Mouse (Mus musculus): Measurements from ENCODE around the gene Krr1.

DNA sequence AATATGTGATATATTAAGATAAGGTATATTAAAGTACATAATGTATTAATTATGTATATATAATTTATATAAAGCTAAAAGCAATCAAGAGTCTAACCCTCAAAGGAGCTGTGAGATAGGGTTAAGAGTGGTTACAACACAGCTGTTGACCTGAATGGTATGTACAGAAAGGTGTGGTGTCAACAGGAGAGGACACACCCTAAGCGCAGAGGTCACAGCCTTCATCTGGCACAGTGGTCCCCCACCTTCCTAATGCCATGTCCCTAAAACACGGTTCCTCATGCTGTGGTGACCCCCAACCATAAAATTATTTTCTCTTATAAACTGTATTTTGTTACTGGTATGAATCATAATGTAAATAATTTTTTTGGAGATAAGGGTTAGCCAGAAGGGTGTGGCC is 28.9 kb downstream of the Krr1 start:
- TF ChIP-seq CTCF (IDR thresholded peaks at IDR 0.05; ENCODE audit: borderline replicate concordance, control insufficient read depth, extremely low read depth, insufficient read depth, low read length, poor library complexity) (no peak), POLR2A (IDR thresholded peaks at IDR 0.05; ENCODE audit: control insufficient read depth, extremely low read depth, insufficient read depth, low read length, poor library complexity) (no peak)

All from thymus, adult 2 months (tissue).